Mouse (Mus musculus) retina, embryonic 14.5 days (tissue): Measurements from ENCODE around the gene Ndufc2.

Experiments
- DNase-seq: peaks from one replicate; pipeline ENCODE4 v3.0.0-alpha.2; 2015; ENCODE audit warnings: low spot score

The Ndufc2 gene

GRCm38 (mm10) chr7:97399960-97400715 lies at the start of gene Ndufc2:
Ndufc2 (plus strand) TSS chr7:97400003.
- DNase-seq: peak; percentile 85

DNA sequence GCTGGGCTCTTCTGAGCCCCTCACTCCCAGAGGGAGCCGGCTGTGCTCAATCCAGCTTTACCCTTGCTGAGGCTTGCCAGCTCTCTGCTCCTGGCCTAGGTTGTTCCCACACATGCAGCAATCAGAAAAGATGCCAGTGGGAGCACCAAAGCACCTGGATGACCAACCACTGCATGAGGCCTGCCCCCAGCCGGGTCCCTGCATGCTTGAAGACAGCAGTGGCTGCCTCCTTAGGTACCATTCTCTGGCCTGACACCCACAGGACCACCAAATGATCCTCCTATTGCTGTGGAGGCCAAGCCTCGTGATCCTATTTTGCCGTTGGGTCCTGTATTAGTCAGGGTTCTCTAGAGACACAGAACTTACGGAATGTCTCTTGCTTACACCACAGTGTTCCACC lies 48.9 kb upstream of the Ndufc2 start:
- no peak for DNase-seq

DNA sequence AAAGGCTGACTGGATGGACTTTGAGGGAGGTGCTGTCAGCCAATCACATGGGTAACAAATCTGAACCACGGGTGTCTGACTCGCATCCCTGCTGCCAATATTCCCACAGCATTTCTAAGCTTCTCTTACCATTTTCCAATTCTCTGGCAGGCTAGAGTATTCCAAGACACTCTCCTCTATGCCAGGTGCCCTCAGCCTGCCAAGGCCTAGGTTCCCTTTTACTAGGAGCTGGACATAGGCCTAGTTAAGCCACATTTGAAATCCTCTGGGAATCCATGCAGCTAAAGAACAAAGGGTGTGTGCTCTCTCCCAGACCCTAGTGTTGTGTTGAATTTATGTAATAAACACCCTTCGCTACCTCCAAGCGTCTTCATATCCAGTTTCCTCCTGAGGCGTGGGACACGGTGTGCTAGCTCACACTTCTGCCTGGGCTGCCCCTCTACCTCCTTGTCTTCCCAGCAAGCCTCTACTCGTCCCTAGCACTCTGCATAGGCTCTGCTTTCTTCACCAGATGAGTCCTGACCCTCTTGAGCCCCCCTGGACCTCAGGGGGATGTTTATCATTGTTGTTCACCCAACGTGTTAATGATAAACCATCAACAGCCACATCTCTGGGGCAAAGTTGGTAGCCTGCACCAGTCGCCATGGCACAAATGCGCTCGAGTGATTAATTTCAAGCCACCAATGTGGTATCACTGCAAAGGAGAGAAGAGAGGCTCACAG lies 47.9 kb upstream of the Ndufc2 start:
- DNase-seq: no peak

GRCm38 (mm10) chr7:97353356-97353755 lies 46.4 kb upstream of the Ndufc2 start:
- no peak for DNase-seq

GRCm38 (mm10) chr7:97355068-97355841 lies 44.5 kb upstream of the Ndufc2 start:
- DNase-seq: no peak

DNA sequence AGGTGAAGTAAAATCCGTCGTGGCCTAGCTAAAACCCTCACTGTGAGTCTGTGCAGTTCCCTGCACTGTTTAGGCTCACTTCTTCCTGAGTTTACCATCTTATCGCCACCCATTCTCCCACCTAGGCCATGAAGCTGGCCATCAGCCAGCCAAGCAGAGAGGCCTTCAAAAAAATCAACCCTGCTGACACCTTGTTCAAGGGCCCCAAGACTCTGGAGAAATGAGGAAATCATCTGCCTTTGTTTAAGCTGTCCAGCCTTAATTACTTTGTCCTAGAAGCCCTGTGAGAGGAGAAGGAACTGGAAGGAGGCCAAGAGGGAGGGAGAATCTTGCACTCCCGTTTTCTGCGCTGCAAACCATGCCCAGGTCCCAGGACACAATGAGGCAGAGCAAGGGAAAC lies 43.5 kb upstream of the Ndufc2 start:
- no peak for DNase-seq

- DNase-seq: no peak
Measured at GRCm38 (mm10) chr7:97356875-97357276, 42.9 kb upstream of the Ndufc2 start.

- no peak for DNase-seq
Measured at GRCm38 (mm10) chr7:97357840-97358239, 42.0 kb upstream of the Ndufc2 start.

DNA sequence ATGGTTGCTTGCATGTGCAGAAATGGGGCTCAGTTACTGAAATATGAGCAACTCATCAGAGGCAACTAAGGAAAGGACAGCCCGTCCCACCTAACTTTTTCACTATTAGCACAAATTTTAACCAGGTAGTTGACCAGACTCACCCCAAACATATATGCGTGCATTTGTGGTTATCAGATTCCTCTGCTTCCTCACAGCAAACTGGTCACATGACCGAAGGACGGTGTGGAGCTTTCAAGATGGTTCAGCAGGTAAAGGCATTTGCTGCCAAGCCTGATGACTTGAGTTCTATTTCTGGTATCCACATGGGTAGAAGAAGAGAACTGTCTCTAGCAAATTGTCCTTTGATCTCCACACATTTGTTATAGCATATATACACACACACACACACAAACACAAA lies 41.5 kb upstream of the Ndufc2 start:
- DNase-seq: no peak

DNA sequence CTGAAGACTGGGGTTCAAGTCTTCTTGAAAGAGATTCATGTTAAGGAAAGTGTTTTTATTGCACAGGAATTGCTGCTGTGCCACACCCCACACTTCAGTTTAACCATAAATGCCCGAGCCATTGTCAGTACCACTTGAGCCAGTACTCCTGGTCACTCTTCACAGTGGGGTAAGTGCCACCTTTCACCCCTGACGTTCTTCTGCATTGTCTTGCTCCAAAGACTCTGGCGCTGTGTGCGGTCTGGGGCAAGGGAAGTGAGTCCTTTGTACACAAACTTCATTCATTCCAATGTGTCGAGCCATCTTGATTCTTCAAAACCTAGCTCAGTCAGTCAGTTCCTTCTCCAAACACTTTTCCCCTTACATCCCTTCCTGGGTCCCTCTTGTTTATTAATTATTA lies 39.6 kb upstream of the Ndufc2 start:
- DNase-seq: no peak

GRCm38 (mm10) chr7:97360955-97361354 lies 38.8 kb upstream of the Ndufc2 start:
- no peak for DNase-seq

GRCm38 (mm10) chr7:97361467-97361866 lies 38.3 kb upstream of the Ndufc2 start:
- DNase-seq: peak; percentile 53

DNA sequence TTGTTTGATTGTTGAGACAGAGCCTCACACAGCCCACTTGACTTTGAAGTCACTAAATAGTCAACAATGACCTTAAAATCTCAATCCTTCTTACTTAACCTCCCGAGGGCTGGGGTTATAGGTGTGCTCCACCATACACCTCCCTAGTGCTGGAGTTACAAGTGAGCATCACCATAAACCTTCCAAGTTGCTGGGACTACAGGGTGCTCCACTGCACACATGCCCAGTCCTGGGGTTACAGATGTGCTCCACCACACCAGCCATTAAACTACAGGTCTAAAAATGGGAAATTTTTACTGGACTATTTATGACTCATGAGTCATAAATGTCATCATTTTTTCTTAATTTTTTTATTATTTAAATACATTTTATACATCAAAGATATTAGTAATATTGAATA lies 33.9 kb upstream of the Ndufc2 start:
- no peak for DNase-seq

GRCm38 (mm10) chr7:97375101-97375500 lies 24.7 kb upstream of the Ndufc2 start:
- no peak for DNase-seq

DNA sequence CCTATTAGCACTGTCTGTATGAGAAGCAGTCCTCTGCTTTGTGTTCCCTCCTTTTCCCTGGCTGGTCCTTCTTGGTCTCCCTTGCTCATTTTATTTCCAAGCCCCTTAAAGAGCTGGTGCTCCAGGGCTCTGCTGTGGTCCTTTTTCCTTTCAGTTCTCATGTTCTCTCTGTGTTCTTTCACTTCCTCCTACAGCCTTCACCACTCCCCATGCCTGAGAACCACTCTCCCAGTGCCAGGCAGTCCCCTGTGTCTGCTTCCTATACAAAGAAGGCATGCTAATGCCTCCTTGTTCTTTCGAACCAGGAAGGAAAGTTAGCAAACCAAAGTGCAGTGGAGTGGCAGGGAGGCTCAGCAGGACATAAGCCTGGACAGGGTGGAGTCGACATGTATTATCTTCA lies 23.9 kb upstream of the Ndufc2 start:
- DNase-seq: no peak

GRCm38 (mm10) chr7:97379304-97379703 lies 20.5 kb upstream of the Ndufc2 start:
- no peak for DNase-seq

- DNase-seq: no peak
Measured at GRCm38 (mm10) chr7:97380500-97381123, 19.2 kb upstream of the Ndufc2 start.

- DNase-seq: no peak
Measured at GRCm38 (mm10) chr7:97382661-97383060, 17.1 kb upstream of the Ndufc2 start.

GRCm38 (mm10) chr7:97383496-97384132 lies 16.2 kb upstream of the Ndufc2 start:
- DNase-seq: no peak

DNA sequence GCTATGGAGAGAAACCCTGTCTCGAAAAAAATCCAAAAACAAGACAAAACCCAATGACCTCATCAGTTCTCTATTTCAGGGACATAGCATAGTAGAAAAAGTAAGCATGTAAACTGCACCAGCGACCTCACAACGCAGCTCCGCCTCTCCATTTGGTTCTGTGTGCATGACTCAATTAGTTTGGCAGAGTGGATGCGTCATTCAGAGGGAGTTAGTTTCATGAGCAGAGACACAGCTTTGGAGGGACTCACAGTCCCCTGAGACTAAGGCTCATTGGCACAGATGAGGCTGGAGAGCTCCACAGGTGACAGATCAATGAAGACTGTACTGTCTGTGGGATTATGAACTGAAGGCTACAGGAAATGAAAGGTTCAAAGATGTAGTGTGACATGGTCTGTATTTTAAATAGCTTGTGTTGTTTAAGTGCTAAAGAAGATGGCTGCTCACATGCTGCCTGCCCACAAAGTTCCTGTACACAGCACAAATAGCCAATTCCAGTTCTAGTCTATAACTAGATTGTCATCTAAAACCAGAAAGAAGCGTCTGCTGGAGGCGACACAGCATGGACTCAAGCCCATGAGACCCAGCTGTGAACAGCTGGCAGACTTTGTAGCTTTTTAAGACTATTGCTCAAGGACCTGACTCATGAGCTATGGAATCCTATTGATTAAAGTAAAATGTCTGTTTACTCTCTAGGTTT lies 13.5 kb upstream of the Ndufc2 start:
- DNase-seq: no peak

GRCm38 (mm10) chr7:97386806-97387370 lies 12.9 kb upstream of the Ndufc2 start:
- no peak for DNase-seq
